Mouse (Mus musculus) megakaryocyte-erythroid progenitor cell, adult 5-6 weeks (primary cell): ENCODE measurements at regions not wholly inside any gene's neighbourhood (a gene's known extent, or its start where the extent isn't known, plus 50 kb on each side); places are given as distances from the start of the nearest gene placed in this dataset.

Experiments
- ATAC-seq: replicated peaks from 2 replicates; pipeline ENCODE4 v1.8.0; 2016; ENCODE audit warnings: mild to moderate bottlenecking, inconsistent platforms; ENCODE audit not compliant: severe bottlenecking, poor library complexity, low FRiP score, low TSS enrichment

GRCm38 (mm10) chr9:6027272-6027671 lies 141.1 kb upstream of the Pdgfd start:
- ATAC-seq = peak; percentile 59

- ATAC-seq = no peak
Observed at GRCm38 (mm10) chr9:6066419-6066818, 102.0 kb upstream of the Pdgfd start.

- peak; percentile 87 for ATAC-seq
Observed at GRCm38 (mm10) chr9:6067460-6067859, 100.9 kb upstream of the Pdgfd start.

- no peak for ATAC-seq
Observed at GRCm38 (mm10) chr9:6081271-6081670, 87.1 kb upstream of the Pdgfd start.

GRCm38 (mm10) chr9:6089913-6090312 lies 78.5 kb upstream of the Pdgfd start:
- ATAC-seq = peak; percentile 63

- ATAC-seq = peak; percentile 94
Observed at GRCm38 (mm10) chr9:6090747-6091146, 77.6 kb upstream of the Pdgfd start.

GRCm38 (mm10) chr9:6108093-6108492 lies 60.3 kb upstream of the Pdgfd start:
- no peak for ATAC-seq
